Mouse (Mus musculus) kidney, adult 18-20 months (tissue): ENCODE measurements around the gene Nfkb2.

Experiments used
- DNase-seq: peaks from one replicate; pipeline ENCODE4 v3.0.0; 2021

Nfkb2 gene

GRCm38 (mm10) chr19:46308706-46309435 is 4.8 kb downstream of the Nfkb2 start:
- peak; percentile 87 for DNase-seq

- DNase-seq, result no peak
Observed at GRCm38 (mm10) chr19:46309651-46310305, 5.7 kb downstream of the Nfkb2 start.

GRCm38 (mm10) chr19:46310312-46310865 is 6.3 kb downstream of the Nfkb2 start:
- no peak for DNase-seq

- DNase-seq, result no peak
Observed at GRCm38 (mm10) chr19:46311341-46311740, 7.2 kb downstream of the Nfkb2 start.

GRCm38 (mm10) chr19:46312566-46312965 is 8.4 kb downstream of the Nfkb2 start:
- no peak for DNase-seq

GRCm38 (mm10) chr19:46313116-46313515 is 9.0 kb downstream of the Nfkb2 start:
- no peak for DNase-seq

- DNase-seq, result no peak
Observed at GRCm38 (mm10) chr19:46313591-46313990, 9.5 kb downstream of the Nfkb2 start.

GRCm38 (mm10) chr19:46314151-46314601 is 10.1 kb downstream of the Nfkb2 start:
- peak; percentile 48 for DNase-seq

GRCm38 (mm10) chr19:46314872-46315742 is 11.0 kb downstream of the Nfkb2 start:
- DNase-seq, result no peak

- no peak for DNase-seq
Observed at GRCm38 (mm10) chr19:46315752-46316610, 11.9 kb downstream of the Nfkb2 start.

- DNase-seq, result no peak
Observed at GRCm38 (mm10) chr19:46316846-46317545, 12.9 kb downstream of the Nfkb2 start.

GRCm38 (mm10) chr19:46317546-46317885 is 13.4 kb downstream of the Nfkb2 start:
- DNase-seq, result no peak

- no peak for DNase-seq
Observed at GRCm38 (mm10) chr19:46318031-46318471, 13.9 kb downstream of the Nfkb2 start.

GRCm38 (mm10) chr19:46318586-46319378 is 14.7 kb downstream of the Nfkb2 start:
- DNase-seq, result peak; percentile 47

- no peak for DNase-seq
Observed at GRCm38 (mm10) chr19:46320076-46320785, 16.1 kb downstream of the Nfkb2 start.

- DNase-seq, result no peak
Observed at GRCm38 (mm10) chr19:46321101-46321943, 17.2 kb downstream of the Nfkb2 start.

- no peak for DNase-seq
Observed at GRCm38 (mm10) chr19:46322144-46322995, 18.2 kb downstream of the Nfkb2 start.

- no peak for DNase-seq
Observed at GRCm38 (mm10) chr19:46322996-46323572, 19.0 kb downstream of the Nfkb2 start.
